Mouse (Mus musculus) thymus, adult 18-20 months (tissue): Measurements from ENCODE around the gene Utrn.

ENCODE experiments used
- DNase-seq, 2 experiments: peaks; one replicate each; pipeline ENCODE4 v3.0.0; 2022; ENCODE audit warnings: mixed read lengths in 2 of 2

The Utrn gene

DNA sequence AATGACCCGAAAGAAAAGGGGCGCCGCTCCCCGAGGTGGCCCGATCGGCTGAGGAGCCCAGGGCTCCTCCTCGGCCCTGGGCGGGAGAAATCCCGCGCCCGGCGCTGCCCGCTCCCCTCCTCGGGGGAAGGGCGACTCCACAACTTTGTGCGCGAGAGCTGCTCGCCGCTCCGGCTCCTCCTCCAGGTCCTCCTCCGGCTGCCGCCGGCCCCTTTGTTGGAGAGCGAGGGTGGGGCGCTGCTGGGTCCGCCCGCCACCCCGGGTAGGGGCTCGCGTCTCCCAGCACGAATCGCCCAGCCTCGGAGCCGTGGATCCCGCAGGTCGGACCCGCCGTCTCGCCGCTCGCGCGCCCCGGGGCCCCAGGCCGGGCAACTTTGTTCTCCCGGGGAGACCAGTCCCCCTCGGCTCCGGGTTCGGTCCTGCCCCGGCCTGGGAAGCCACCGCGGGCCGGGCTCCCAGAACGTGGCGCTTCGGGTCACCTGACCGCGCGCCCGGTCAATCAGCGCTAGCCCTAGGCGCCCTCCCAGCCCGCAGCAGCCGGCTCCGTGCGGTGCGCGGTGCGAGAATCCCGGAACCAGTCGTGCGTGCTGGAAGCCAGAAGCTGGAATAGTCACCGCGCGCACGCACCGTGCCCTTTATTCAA, at the start of gene Utrn:
TSS of gene Utrn (minus strand) at position 337 of the 643 bp plus-strand sequence.
- DNase-seq, result peak; percentile 54 to 59

GRCm38 (mm10) chr10:12917626-12918025, 48.5 kb upstream of the Utrn start:
- no peak for DNase-seq

DNA sequence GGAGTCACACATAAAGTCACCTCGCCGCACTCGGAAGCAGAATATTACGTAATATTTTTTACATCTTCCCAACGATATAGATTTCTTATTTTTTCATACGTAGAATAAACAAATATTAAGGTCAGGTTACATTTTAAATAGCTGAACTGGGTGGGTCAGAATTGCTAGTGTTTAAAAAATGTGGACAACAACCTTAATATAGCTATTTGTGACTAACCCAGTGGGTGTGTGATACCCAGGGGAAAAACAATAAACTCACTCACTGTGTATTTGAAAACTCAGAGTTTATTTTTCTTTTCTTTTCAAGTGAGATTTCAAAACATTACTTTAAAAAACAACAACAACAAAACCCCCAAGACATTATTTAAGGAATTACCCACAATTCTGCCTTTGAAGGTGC, 47.2 kb upstream of the Utrn start:
- no peak for DNase-seq

- DNase-seq, result no peak
These were observed 46.7 kb upstream of the Utrn start for GRCm38 (mm10) chr10:12915826-12916225.

DNA sequence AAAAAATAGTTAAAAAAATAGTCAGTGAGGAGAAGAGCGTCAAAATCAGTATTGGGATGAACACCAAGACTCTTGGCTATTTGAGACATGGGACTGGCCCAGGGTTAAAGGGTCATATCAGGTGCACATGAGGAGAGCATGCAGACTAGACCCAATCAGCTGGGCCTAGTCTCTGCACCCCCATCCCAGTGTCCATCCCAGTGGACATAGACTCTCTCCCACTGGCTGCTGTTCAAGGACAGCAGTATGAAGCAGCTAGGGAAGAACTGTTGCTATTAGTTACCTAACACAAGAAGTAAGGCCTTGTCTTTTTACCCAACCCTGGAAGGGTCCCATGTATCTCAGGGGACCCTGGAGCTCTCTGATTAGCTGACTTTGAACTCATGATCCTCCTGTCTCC, 45.0 kb upstream of the Utrn start:
- DNase-seq, result no peak

GRCm38 (mm10) chr10:12911981-12912530, 42.9 kb upstream of the Utrn start:
- DNase-seq, result peak in 1 of 2 experiments; percentile 25

DNA sequence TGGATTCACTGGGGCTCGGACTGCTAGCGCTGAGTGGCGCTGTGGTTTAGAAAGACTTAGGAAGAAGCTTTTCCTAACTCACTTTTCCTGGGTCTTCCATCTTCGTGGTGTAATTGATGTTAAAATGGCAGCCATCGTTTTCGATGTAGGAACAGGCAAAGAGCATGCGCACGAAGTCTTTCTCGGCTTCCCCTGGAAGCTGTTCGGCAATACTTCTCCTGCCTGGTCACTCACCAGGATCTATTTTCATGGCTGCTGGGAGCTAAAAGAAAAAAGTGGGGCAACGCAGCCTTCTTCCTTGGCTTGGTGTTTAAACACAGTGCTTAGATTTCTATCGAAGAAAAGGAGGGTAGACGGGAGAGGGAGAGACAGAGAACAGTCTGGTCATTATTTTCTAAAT, 42.3 kb upstream of the Utrn start:
- no peak for DNase-seq

DNA sequence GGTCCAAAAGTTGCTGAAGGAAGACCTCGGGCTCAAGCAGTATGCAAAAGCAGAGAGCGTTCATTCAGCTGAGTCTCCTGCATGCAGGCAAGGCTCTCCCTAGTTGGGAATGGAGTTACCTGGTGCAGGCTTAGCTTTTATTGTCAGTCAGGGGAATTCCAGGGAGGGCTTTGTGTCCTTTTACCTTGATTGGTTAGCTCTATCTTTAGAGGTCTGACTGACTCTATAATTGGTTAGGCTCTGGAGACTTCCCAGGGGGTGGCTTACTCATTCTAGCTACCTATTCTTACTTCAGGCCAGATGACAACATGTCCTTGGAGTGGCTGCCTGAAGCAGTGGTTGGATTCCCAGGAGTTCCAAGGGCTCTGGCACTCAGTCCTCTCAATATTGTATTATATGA, 40.7 kb upstream of the Utrn start:
- DNase-seq, result no peak

GRCm38 (mm10) chr10:12909179-12909578, 40.0 kb upstream of the Utrn start:
- DNase-seq, result no peak

GRCm38 (mm10) chr10:12904140-12904528, 35.0 kb upstream of the Utrn start:
- no peak for DNase-seq

DNA sequence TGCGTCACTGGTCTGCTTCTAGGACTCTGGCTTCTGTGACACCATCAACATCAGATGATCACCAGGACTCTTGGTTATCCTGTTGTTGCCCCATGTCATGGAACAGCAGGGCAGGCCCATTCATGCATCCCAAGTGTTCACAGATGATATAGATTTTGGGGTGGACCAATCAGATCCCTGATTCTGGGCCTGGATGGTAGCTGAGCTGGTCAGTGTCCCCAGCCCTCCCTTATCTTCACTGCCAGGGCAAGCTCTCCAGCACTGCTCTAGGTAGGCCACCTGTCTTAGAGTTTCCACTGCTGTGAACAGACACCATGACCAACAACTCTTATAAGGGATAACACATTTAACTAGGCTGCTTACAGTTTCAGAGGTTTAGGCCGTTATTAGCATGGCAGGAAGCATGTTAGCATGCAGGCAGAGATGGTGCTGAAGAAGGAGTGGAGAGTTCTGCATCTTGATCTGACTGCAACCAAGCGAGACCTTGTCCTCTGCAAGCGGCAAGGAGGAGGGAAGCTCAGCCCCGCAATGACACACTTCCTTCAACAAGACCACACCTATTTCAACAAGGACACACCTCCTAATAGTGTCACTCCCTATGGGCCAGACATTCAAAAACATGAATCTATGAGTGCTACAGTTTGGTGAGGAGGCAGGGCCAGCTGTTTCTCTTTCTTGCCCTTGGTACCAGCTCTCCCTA, 34.4 kb upstream of the Utrn start:
- no peak for DNase-seq

DNA sequence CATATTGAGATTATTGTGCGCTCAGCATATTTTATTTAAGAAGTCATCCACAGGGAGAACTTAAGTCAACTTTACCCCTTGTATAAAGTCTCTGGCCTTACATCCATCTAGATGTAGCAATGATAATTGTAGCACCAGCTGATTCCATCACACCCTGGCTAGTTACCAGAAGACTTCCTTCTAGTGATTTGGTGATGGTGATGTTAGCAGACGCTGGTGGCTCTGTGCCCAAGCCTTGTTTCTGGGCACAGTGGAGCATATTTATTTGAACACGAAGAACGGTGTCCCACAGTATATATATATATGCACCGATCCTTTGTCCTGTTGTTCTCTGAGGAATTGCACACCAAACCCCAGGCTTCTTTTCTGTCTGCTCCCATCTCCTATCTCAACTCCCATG, 30.7 kb upstream of the Utrn start:
- no peak for DNase-seq

DNA sequence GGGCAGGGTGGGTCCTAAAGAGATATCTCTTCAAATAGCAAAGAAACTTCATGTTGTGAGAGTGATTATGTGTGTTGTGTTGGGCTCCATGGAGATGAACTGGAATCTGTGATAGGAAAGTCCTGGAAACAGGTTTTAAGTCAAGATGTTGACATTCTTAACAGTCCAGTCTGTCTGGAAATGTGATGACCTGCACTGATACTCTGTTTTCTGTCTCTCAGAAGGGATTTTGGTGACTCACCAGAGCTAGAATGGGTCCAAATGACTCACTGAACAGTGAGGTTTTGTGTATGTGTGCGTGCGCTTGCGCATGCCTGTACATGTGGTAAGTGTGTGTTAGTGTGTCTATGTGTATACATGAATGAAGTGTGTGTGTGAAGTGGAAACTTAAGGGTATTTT, 24.2 kb upstream of the Utrn start:
- no peak for DNase-seq

- DNase-seq, result no peak
These were observed 19.2 kb upstream of the Utrn start for GRCm38 (mm10) chr10:12888373-12888772.

GRCm38 (mm10) chr10:12887792-12888191, 18.6 kb upstream of the Utrn start:
- DNase-seq, result no peak

DNA sequence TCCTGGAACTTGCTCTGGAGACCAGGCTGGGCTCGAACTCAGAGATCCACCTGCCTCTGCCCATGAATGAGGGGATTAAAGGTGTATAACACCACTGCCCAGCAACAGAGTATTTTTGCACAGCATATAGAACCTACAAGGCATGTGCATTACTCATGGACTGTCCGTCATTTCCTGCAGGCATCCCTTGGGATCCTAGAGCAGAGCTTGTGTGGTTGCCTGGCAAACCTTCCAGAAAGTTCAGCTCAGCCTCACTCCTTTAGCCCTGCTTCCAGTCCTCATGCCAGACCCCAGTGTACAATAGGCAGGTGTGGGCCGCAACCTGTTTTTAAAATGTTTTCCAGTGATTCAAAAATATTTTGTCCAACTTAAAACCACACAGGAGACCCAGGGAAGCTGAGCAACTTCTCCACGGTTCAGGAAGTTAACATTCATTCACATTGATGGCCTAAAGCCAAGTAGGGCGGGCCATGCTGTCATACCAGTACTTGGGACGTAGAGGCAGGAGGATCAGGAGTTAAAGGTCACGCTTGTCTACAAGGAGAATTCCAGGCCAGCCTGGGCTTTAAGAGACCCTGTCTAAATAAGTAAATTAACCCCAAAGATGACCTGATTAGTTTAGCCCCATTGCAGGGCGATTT, 15.3 kb upstream of the Utrn start:
- DNase-seq, result no peak

DNA sequence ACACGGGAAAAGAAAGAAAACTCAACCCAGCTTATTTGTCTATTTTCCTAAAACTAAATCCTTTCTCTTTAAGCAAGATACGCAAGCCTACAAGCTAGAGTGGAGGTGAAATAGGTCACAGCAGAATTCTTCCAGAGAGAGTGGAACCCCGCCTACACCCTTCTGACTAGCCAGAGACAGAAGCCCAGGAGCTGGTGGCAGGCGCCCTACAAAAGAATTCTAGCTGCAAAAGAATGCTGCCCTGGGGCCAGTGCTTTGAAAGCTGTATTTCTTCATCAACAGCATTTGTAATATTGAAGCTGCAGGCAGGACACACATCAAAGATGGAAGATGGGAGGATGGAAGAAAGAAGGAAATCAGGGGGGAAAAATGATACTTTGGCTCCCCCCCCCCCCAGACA, 12.7 kb upstream of the Utrn start:
- DNase-seq, result no peak

- no peak for DNase-seq
These were observed 10.1 kb upstream of the Utrn start for GRCm38 (mm10) chr10:12879313-12879695.

- no peak for DNase-seq
These were observed 9.6 kb upstream of the Utrn start for GRCm38 (mm10) chr10:12878661-12879312.

DNA sequence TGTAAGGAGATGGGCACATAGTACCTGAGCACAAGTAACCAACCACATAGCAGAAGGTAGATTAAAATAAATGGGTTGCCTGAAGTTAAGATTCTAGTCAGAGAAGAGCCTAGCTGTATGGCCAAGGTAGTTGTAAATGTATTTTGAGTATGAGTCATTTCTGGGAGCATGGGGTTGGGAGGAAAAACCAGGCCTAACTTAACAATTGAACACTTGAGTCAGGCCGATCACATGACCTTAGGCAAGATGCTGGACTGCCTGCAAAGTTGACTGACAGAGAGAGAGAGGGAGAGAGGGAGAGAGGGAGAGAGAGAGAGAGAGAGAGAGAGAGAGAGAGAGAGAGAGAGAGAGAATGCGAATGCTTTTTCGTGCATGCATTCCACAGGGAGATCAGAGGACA, 7.3 kb upstream of the Utrn start:
- DNase-seq, result no peak

DNA sequence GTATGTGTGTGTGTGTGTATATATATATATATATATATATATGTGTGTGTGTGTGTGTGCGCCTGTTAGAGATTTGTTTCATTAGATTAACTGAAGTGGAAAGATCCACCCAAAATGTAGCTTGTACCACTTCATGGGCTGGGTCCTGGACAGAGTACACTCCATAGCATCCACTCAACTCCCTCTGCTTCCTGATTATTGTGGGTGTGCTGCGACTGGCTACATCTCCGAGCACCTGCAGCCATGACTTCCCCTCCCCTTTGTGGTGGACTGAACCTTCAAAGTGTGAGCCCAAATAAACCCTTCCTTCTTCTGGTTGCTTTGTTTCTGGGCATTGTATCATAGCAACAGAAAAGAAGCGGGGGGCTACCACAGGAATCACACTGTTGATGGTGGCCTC, 6.2 kb upstream of the Utrn start:
- no peak for DNase-seq

GRCm38 (mm10) chr10:12874577-12875277, 5.6 kb upstream of the Utrn start:
- DNase-seq, result peak in 1 of 2 experiments; percentile 19

GRCm38 (mm10) chr10:12869846-12870245, 681 bp upstream of the Utrn start:
- DNase-seq, result no peak
